Mouse (Mus musculus): ENCODE measurements at regions not wholly inside any gene's neighbourhood (a gene's known extent, or its start where the extent isn't known, plus 50 kb on each side); places are given as distances from the start of the nearest gene placed in this dataset.

DNA sequence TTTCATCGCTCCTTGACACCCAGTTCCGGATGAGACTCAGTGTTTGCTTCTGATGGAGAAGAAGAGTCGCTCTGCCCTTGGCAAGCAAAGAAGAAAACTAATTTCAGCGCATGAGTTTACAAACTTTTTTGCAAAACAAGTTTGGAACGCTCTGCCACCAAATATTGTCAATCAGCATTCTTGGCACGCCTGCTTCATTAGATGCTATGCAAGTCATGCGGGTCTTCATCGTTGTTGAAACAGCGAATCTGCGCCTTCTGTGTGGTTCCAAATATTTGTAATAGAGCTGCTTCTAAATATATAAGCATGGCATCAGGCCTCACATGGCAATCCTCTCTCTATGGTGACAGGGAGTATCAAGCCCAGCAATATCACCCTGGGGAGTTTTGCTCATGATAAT is 301.9 kb upstream of the Noct start:
- no peak overlapping the region for H3K27ac ChIP-seq (ENCODE audit: control insufficient read depth, insufficient read depth, low read depth, low read length)
- H3K36me3 ChIP-seq (ENCODE audit: control insufficient read depth, insufficient read depth, low read length): no peaks in the 10 kb centered on the region
- no peak overlapping the region for H3K4me3 ChIP-seq (ENCODE audit: control insufficient read depth, low read depth, low read length)
- TF ChIP-seq POLR2A (IDR thresholded peaks at IDR 0.05; ENCODE audit: control insufficient read depth, low read depth, low read length): no peak
- TF ChIP-seq CTCF (IDR thresholded peaks at IDR 0.05; ENCODE audit: control insufficient read depth, insufficient read depth, insufficient replicate concordance, low read depth, low read length): no peak
- H3K4me1 ChIP-seq (ENCODE audit: control insufficient read depth, insufficient read depth, low read length): no peaks in the 10 kb centered on the region; the same call in 1 of the 2 replicates
- no peaks in the 10 kb centered on the region for H3K27me3 ChIP-seq (ENCODE audit: control insufficient read depth, insufficient read depth, low read length)

DNA sequence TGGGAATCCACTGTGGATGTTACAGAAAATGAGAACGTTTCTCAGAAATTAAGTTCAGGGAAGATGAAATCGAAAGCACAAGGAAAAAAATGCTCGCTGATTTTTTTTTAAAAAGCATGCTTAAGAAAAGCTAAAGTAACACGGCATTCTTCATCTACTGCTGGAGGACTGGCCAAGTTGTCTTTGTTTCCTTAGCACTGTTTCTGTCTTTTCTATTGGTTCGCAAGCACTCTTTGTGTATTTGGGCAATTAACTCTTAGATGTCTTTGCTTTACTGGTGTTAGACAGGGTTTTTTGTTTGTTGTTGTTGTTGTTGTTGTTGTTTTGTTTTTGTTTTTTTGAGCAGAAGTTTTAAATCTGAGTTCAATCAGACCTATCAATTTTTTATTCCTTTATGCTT is 301.4 kb upstream of the Noct start:
- no peak overlapping the region for H3K4me3 ChIP-seq (ENCODE audit: control insufficient read depth, low read depth, low read length)
- peaks cover 2% of the 10 kb centered on the region for H3K4me1 ChIP-seq (ENCODE audit: control insufficient read depth, insufficient read depth, low read length)
- TF ChIP-seq POLR2A (IDR thresholded peaks at IDR 0.05; ENCODE audit: control insufficient read depth, low read depth, low read length) (no peak), CTCF (IDR thresholded peaks at IDR 0.05; ENCODE audit: control insufficient read depth, insufficient read depth, insufficient replicate concordance, low read depth, low read length) (no peak)
- H3K27ac ChIP-seq (ENCODE audit: control insufficient read depth, insufficient read depth, low read depth, low read length): no peak overlapping the region
- no peaks in the 10 kb centered on the region for H3K36me3 ChIP-seq (ENCODE audit: control insufficient read depth, insufficient read depth, low read length)
- H3K27me3 ChIP-seq (ENCODE audit: control insufficient read depth, insufficient read depth, low read length): no peaks in the 10 kb centered on the region

DNA sequence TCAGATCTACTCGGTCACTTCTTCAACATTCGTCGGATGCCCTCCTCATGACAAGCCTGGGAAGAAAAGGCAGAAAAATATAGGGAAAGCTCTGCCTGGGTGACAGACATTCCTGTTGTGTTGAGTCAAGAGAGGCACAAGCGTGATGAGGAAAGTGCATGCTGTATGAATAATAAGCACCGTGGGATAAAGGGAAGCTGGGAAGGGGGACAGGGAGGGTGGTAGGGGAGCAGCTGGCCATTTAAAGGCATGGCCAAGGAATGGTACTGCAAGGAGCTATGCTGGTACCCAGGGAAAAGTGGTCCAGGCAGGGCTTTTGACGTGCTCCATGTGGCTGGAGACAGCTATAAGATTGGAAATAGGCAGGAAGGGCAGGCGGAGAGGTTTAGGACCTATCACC is 300.9 kb upstream of the Noct start:
- H3K4me3 ChIP-seq (ENCODE audit: control insufficient read depth, low read depth, low read length): no peak overlapping the region
- TF ChIP-seq POLR2A (IDR thresholded peaks at IDR 0.05; ENCODE audit: control insufficient read depth, low read depth, low read length): no peak
- TF ChIP-seq CTCF (IDR thresholded peaks at IDR 0.05; ENCODE audit: control insufficient read depth, insufficient read depth, insufficient replicate concordance, low read depth, low read length): no peak
- no peak overlapping the region for H3K27ac ChIP-seq (ENCODE audit: control insufficient read depth, insufficient read depth, low read depth, low read length)
- H3K27me3 ChIP-seq (ENCODE audit: control insufficient read depth, insufficient read depth, low read length): no peaks in the 10 kb centered on the region
- H3K4me1 ChIP-seq (ENCODE audit: control insufficient read depth, insufficient read depth, low read length): peaks cover 2% of the 10 kb centered on the region
- H3K36me3 ChIP-seq (ENCODE audit: control insufficient read depth, insufficient read depth, low read length): no peaks in the 10 kb centered on the region

DNA sequence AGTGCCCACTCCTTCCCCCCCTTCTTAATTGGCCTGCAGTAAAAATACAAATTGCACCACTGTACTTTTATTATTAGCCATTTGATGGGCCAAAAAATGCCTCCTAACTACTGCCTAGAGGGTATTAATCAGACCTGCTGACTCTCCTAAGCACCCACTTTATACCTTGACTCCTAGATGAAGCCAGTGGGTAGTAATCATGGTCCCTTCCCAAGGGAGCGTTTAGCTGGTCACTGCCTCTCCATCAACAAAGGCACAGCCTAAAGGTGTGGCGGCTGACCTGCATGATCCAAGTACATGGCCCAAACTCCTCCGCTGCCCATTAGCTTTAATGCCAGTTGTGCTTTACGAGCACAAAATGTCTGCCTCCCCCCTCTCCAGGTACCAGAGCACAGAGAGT is 296.9 kb upstream of the Noct start:
- H3K36me3 ChIP-seq (ENCODE audit: control insufficient read depth, insufficient read depth, low read length): no peaks in the 10 kb centered on the region
- no peak overlapping the region for H3K27ac ChIP-seq (ENCODE audit: control insufficient read depth, insufficient read depth, low read depth, low read length)
- no peak overlapping the region for H3K4me3 ChIP-seq (ENCODE audit: control insufficient read depth, low read depth, low read length)
- no peak for TF ChIP-seq CTCF (IDR thresholded peaks at IDR 0.05; ENCODE audit: control insufficient read depth, insufficient read depth, insufficient replicate concordance, low read depth, low read length)
- no peaks in the 10 kb centered on the region for H3K27me3 ChIP-seq (ENCODE audit: control insufficient read depth, insufficient read depth, low read length)
- H3K4me1 ChIP-seq (ENCODE audit: control insufficient read depth, insufficient read depth, low read length): peaks cover 2% of the 10 kb centered on the region

DNA sequence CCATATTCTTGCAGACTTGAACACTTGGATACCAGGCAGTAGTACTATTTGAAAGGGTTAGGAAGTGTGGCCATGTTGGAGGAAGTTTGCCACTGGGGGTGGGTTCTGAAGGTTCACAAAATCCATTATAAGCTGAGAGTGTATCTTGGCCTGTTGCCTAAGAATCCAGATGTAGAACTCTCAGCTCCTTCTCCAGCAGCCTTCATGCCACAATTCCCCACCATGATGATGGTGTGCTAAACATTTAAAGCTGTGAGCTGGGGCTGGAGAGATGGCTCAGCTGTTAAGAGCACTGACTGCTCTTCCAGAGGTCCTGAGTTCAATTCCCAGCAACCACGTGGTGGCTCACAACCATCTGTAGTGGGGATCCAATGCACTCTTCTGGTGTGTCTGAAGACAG is 295.2 kb upstream of the Noct start:
- Histone ChIP-seq H3K36me3 (ENCODE audit: control insufficient read depth, insufficient read depth, low read length) (no peaks in the 10 kb centered on the region), H3K4me3 (ENCODE audit: control insufficient read depth, low read depth, low read length) (no peak overlapping the region), H3K4me1 (ENCODE audit: control insufficient read depth, insufficient read depth, low read length) (peaks cover 2% of the 10 kb centered on the region), H3K27ac (ENCODE audit: control insufficient read depth, insufficient read depth, low read depth, low read length) (no peak overlapping the region), H3K27me3 (ENCODE audit: control insufficient read depth, insufficient read depth, low read length) (no peaks in the 10 kb centered on the region)
- no peak for TF ChIP-seq POLR2A (IDR thresholded peaks at IDR 0.05; ENCODE audit: control insufficient read depth, low read depth, low read length)

DNA sequence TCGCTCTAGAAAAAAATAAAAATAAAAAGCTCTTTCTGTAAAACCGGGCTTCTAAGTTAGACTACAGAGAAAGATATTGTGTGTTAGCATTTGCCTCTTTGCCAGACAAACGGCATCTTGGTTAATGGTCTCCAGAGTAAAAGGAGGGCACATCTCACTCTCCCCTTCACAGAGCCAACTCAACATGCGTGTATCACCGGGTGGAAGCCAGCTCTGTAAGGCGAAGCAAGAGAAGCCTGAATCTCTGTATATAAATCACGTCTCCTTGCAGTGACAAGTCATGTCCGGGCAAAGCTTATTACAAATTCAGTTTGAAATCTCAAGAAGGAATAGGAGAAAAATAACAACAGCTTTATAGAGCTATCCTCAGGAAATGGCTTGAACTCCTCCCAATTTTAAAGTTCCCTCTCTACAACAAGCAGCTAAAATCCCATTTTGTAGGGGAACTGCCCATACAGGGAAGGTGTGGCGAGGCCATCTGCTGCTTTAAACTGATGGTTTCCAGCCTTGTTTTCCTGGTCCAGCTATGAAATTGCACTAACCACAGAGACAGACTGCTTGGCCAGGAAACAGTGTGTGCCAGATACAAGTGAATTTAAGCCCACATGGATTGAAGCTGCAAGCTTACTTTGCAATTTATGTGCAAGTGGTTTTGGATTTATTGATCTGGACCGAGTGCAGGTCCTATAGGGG is 291.7 kb upstream of the Noct start:
- no peaks in the 10 kb centered on the region for H3K27me3 ChIP-seq (ENCODE audit: control insufficient read depth, insufficient read depth, low read length)
- H3K4me1 ChIP-seq (ENCODE audit: control insufficient read depth, insufficient read depth, low read length): peaks cover 2% of the 10 kb centered on the region
- no peak overlapping the region for H3K27ac ChIP-seq (ENCODE audit: control insufficient read depth, insufficient read depth, low read depth, low read length)
- H3K36me3 ChIP-seq (ENCODE audit: control insufficient read depth, insufficient read depth, low read length): no peaks in the 10 kb centered on the region
- TF ChIP-seq POLR2A (IDR thresholded peaks at IDR 0.05; ENCODE audit: control insufficient read depth, low read depth, low read length) (no peak), CTCF (IDR thresholded peaks at IDR 0.05; ENCODE audit: control insufficient read depth, insufficient read depth, insufficient replicate concordance, low read depth, low read length) (no peak)
- no peak overlapping the region for H3K4me3 ChIP-seq (ENCODE audit: control insufficient read depth, low read depth, low read length)

DNA sequence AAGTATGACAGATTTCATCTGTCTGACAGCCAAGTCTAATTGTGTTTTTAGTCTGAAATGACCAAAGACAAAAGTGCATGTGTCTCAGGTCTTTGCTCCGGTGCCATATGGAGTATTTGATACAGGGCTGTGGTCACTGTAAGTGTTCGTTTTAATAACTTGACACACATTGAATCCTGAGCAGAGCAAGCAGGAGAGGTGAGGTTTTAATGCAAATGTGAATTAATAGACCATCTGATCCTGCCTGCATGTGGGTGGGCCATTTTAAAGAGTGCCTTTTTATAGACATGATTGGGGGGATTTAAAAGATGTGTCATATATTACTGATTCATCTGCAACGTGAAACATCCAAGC is 291.2 kb upstream of the Noct start:
- no peak for TF ChIP-seq CTCF (IDR thresholded peaks at IDR 0.05; ENCODE audit: control insufficient read depth, insufficient read depth, insufficient replicate concordance, low read depth, low read length)
- TF ChIP-seq POLR2A (IDR thresholded peaks at IDR 0.05; ENCODE audit: control insufficient read depth, low read depth, low read length): no peak

DNA sequence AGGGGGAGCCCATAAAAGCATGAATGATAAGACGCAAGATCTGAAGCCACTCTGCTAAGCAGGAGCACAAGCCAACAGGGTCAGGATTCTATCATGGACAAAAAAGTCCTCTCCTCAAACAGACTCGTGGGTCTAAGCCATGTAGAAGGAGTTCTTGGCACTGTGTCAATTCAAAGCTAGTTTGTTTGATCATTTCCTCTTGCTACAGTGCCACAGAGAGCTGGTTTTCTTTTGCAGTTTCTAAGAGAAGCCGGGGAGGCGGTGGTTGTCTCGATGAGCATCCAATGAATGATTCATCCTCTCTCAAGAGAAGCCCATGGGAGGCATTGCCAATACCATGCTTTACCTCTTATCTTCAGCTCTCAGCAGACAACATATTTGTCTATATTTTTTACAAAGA is 284.6 kb upstream of the Noct start:
- Histone ChIP-seq H3K4me3 (ENCODE audit: control insufficient read depth, low read depth, low read length) (no peak overlapping the region), H3K36me3 (ENCODE audit: control insufficient read depth, insufficient read depth, low read length) (no peaks in the 10 kb centered on the region), H3K4me1 (ENCODE audit: control insufficient read depth, insufficient read depth, low read length) (no peaks in the 10 kb centered on the region), H3K27ac (ENCODE audit: control insufficient read depth, insufficient read depth, low read depth, low read length) (no peak overlapping the region), H3K27me3 (ENCODE audit: control insufficient read depth, insufficient read depth, low read length) (no peaks in the 10 kb centered on the region)
- TF ChIP-seq POLR2A (IDR thresholded peaks at IDR 0.05; ENCODE audit: control insufficient read depth, low read depth, low read length): no peak
- TF ChIP-seq CTCF (IDR thresholded peaks at IDR 0.05; ENCODE audit: control insufficient read depth, insufficient read depth, insufficient replicate concordance, low read depth, low read length): no peak

More for the DNA sequence above, 291.2 kb upstream of the Noct start:
- no peaks in the 10 kb centered on the region for H3K36me3 ChIP-seq (ENCODE audit: control insufficient read depth, insufficient read depth, low read length)
- no peak overlapping the region for H3K4me3 ChIP-seq (ENCODE audit: control insufficient read depth, low read depth, low read length)
- H3K27ac ChIP-seq (ENCODE audit: control insufficient read depth, insufficient read depth, low read depth, low read length): no peak overlapping the region
- no peaks in the 10 kb centered on the region for H3K27me3 ChIP-seq (ENCODE audit: control insufficient read depth, insufficient read depth, low read length)
- no peaks in the 10 kb centered on the region for H3K4me1 ChIP-seq (ENCODE audit: control insufficient read depth, insufficient read depth, low read length)

Data from testis, adult 2 months (tissue).